Mouse (Mus musculus) kidney, adult 2 months (tissue): ENCODE results near the gene Ston1. TPM values are rescaled to one million over a fixed set of nuclear protein-coding genes. Genes with fewer than 3 reads are reported as not detected.

ENCODE experiments used
- DNase-seq: peaks from one replicate; pipeline ENCODE4 v3.0.0; 2021
- H3K27ac ChIP-seq: fragments of 200-500 bp; 2 replicates; pipeline ENCODE4 v1.5.1; 2012; ENCODE audit warnings: low read depth, low read length, control low read depth, inconsistent platforms; ENCODE audit not compliant: insufficient read depth
- H3K27me3 ChIP-seq: fragments of 200-500 bp; replicated peaks from 2 replicates; pipeline ENCODE4 v1.6.1; 2012; ENCODE audit warnings: mild to moderate bottlenecking, moderate library complexity, low read length, inconsistent platforms; ENCODE audit not compliant: control insufficient read depth, insufficient read depth
- H3K36me3 ChIP-seq: fragments of 200-500 bp; 2 replicates; pipeline ENCODE4 v1.6.1; 2012; ENCODE audit warnings: mild to moderate bottlenecking, moderate library complexity, low read length, inconsistent platforms; ENCODE audit not compliant: control insufficient read depth, insufficient read depth
- H3K4me1 ChIP-seq: fragments of 200-500 bp; 2 replicates; pipeline ENCODE4 v1.6.1; 2011; ENCODE audit warnings: low read length; ENCODE audit not compliant: control insufficient read depth, insufficient read depth
- H3K4me3 ChIP-seq: fragments of 200-500 bp; 2 replicates; pipeline ENCODE4 v1.5.1; 2011; ENCODE audit warnings: mild to moderate bottlenecking, low read depth, low read length, control low read depth; ENCODE audit not compliant: insufficient read depth
- CTCF ChIP-seq: fragments of 200-500 bp; conservative IDR thresholded peaks from 2 replicates; pipeline ENCODE4 v1.5.1; 2011; ENCODE audit warnings: low read depth, mild to moderate bottlenecking, control low read depth, low read length, moderate library complexity, mixed read lengths; ENCODE audit not compliant: insufficient read depth, insufficient read length
- POLR2A ChIP-seq: fragments of 200-500 bp; IDR thresholded peaks from one replicate; pipeline ENCODE4 v1.6.1; 2011; ENCODE audit warnings: low read depth, low read length, control low read depth
- WGBS: fragments of 180-500 bp; shearing (Covaris S2); methylation state at CpG from one replicate; pipeline ENCODE4 v1.1.7; 2018; 5-methylcytosine and 5-hydroxymethylcytosine counted together
- polyA plus RNA-seq: library from polyadenylated mRNA; depleted of rRNA; stranded (reverse); fragments of >200 nt; gene quantifications from 2 replicates; pipeline ENCODE4 v1.2.3, GENCODE M21; 2012

Ston1 gene
- polyA plus RNA-seq, 1 experiment: 25.6 TPM

GRCm38 (mm10) chr17:88574811-88575210 lies 22.7 kb upstream of the Ston1 start:
- Histone ChIP-seq H3K4me3 (no peak overlapping the region), H3K27me3 (no peaks in the 10 kb centered on the region), H3K36me3 (peaks cover 9% of the 10 kb centered on the region), H3K4me1 (no peaks in the 10 kb centered on the region), H3K27ac (no peak overlapping the region)
- TF ChIP-seq CTCF (no peak), POLR2A (no peak)
- no peak for DNase-seq
- WGBS: 67% methylated on average over 5 of the region's 5 CpGs

- Histone ChIP-seq H3K36me3 (peaks cover 5% of the 10 kb centered on the region), H3K27me3 (no peaks in the 10 kb centered on the region), H3K4me3 (no peak overlapping the region), H3K27ac (no peak overlapping the region), H3K4me1 (no peaks in the 10 kb centered on the region; the same call in 1 of the 2 replicates)
- DNase-seq: no peak
- 80% methylated on average over 20 of the region's 20 CpGs for WGBS
- no peak for TF ChIP-seq POLR2A
- no peak for TF ChIP-seq CTCF
Observed at GRCm38 (mm10) chr17:88578522-88579242, 18.8 kb upstream of the Ston1 start.

GRCm38 (mm10) chr17:88580556-88580955 lies 16.9 kb upstream of the Ston1 start:
- WGBS: 73% methylated on average over 6 of the region's 6 CpGs
- Histone ChIP-seq H3K4me1 (no peaks in the 10 kb centered on the region; the same call in 1 of the 2 replicates), H3K27me3 (no peaks in the 10 kb centered on the region), H3K4me3 (no peak overlapping the region), H3K36me3 (peaks cover 6% of the 10 kb centered on the region), H3K27ac (peak overlapping the region; percentile 10)
- no peak for DNase-seq
- TF ChIP-seq POLR2A: no peak
- no peak for TF ChIP-seq CTCF

- H3K4me1 ChIP-seq: no peaks in the 10 kb centered on the region; the same call in 1 of the 2 replicates
- H3K4me3 ChIP-seq: no peak overlapping the region
- 43% methylated on average over 6 of the region's 6 CpGs for WGBS
- H3K27ac ChIP-seq: peak overlapping the region; percentile 29; the same call in 1 of the 2 replicates
- TF ChIP-seq POLR2A (no peak), CTCF (no peak)
- H3K36me3 ChIP-seq: peaks cover 6% of the 10 kb centered on the region
- H3K27me3 ChIP-seq: no peaks in the 10 kb centered on the region
- DNase-seq: peak; percentile 33
Observed at GRCm38 (mm10) chr17:88581511-88582021, 15.9 kb upstream of the Ston1 start.

GRCm38 (mm10) chr17:88582999-88583398 lies 14.5 kb upstream of the Ston1 start:
- Histone ChIP-seq H3K4me1 (no peaks in the 10 kb centered on the region; the same call in 1 of the 2 replicates), H3K4me3 (no peak overlapping the region), H3K36me3 (peaks cover 6% of the 10 kb centered on the region), H3K27me3 (no peaks in the 10 kb centered on the region), H3K27ac (no peak overlapping the region)
- TF ChIP-seq CTCF (no peak), POLR2A (no peak)
- no peak for DNase-seq
- 88% methylated on average over 11 of the region's 11 CpGs for WGBS

GRCm38 (mm10) chr17:88583411-88583810 lies 14.1 kb upstream of the Ston1 start:
- peaks cover 6% of the 10 kb centered on the region for H3K36me3 ChIP-seq
- no peaks in the 10 kb centered on the region for H3K27me3 ChIP-seq
- H3K4me3 ChIP-seq: no peak overlapping the region
- H3K4me1 ChIP-seq: no peaks in the 10 kb centered on the region; the same call in 1 of the 2 replicates
- H3K27ac ChIP-seq: no peak overlapping the region
- WGBS: 68% methylated on average over 8 of the region's 8 CpGs
- TF ChIP-seq POLR2A (no peak), CTCF (no peak)
- no peak for DNase-seq

GRCm38 (mm10) chr17:88587371-88587770 lies 10.1 kb upstream of the Ston1 start:
- Histone ChIP-seq H3K4me3 (no peak overlapping the region), H3K36me3 (peaks cover 3% of the 10 kb centered on the region), H3K27me3 (no peaks in the 10 kb centered on the region), H3K4me1 (no peaks in the 10 kb centered on the region), H3K27ac (no peak overlapping the region)
- TF ChIP-seq CTCF: no peak
- no peak for TF ChIP-seq POLR2A
- 86% methylated on average over 15 of the region's 15 CpGs for WGBS
- DNase-seq: no peak
